Mouse (Mus musculus) midbrain, embryonic 16.5 days (tissue): ENCODE data around the gene Zfp963. TPM values are rescaled to one million over a fixed set of nuclear protein-coding genes. Genes with fewer than 3 reads are reported as not detected.
"Not testable (repeated sequence)": the region's sequence is repeated elsewhere in the genome, so short reads cannot be mapped to it uniquely, and the experiment has no call there.

ENCODE experiments used
- ATAC-seq: fragments of 200-750 bp; cut with Nextera tagmentation; 2 replicates; pipeline ENCODE4 v1.8.0; 2017; ENCODE audit warnings: moderate TSS enrichment
- H3K27ac ChIP-seq: fragments of 300-500 bp; sonication (generic); 2 replicates; pipeline ENCODE4 v1.5.1; 2014; ENCODE audit warnings: mild to moderate bottlenecking, low read length, mixed read lengths
- H3K27me3 ChIP-seq: fragments of 300-500 bp; sonication (generic); 2 replicates; pipeline ENCODE4 v1.6.1; 2014; ENCODE audit warnings: low read depth, low read length, mixed read lengths; ENCODE audit not compliant: control insufficient read depth, insufficient read depth
- H3K36me3 ChIP-seq: fragments of 300-500 bp; sonication (generic); 2 replicates; pipeline ENCODE4 v1.6.1; 2014; ENCODE audit warnings: mild to moderate bottlenecking, low read length, moderate library complexity, mixed read lengths; ENCODE audit not compliant: control insufficient read depth, insufficient read depth
- H3K4me1 ChIP-seq: fragments of 300-500 bp; sonication (generic); 2 replicates; pipeline ENCODE4 v1.6.1; 2014; ENCODE audit warnings: mild to moderate bottlenecking, low read length, mixed read lengths; ENCODE audit not compliant: control insufficient read depth, insufficient read depth
- H3K4me2 ChIP-seq: fragments of 300-500 bp; sonication (generic); 2 replicates; pipeline ENCODE4 v1.6.1; 2014; ENCODE audit warnings: mild to moderate bottlenecking, low read length, mixed read lengths
- H3K4me3 ChIP-seq: fragments of 300-500 bp; sonication (generic); 2 replicates; pipeline ENCODE4 v1.5.1; 2014; ENCODE audit warnings: low read depth, mild to moderate bottlenecking, low read length, moderate library complexity, mixed read lengths
- H3K9ac ChIP-seq: fragments of 300-500 bp; sonication (generic); 2 replicates; pipeline ENCODE4 v1.6.1; 2014; ENCODE audit warnings: low read depth, low read length, mixed read lengths
- H3K9me3 ChIP-seq: fragments of 300-500 bp; sonication (generic); replicated peaks from 2 replicates; pipeline ENCODE4 v1.6.1; 2014; ENCODE audit warnings: mild to moderate bottlenecking, low read length, mixed read lengths; ENCODE audit not compliant: control insufficient read depth, poor library complexity, severe bottlenecking
- WGBS: fragments of 180-500 bp; shearing (Covaris S2); extraction: QIAGEN DNeasy Blood & Tissue Kit; methylation state at CpG from one replicate; pipeline ENCODE4 v1.1.7; 2014; 5-methylcytosine and 5-hydroxymethylcytosine counted together
- polyA plus RNA-seq: library from polyadenylated mRNA; unstranded; fragments of >200 nt; fragmentation: Nextera tagmentation; extraction: Ambion mirVana; gene quantifications from 2 replicates; pipeline ENCODE4 v1.2.1, GENCODE M21; 2015

Gene Zfp963
- polyA plus RNA-seq, 1 experiment from 2014 or later: 8.0 TPM

- Histone ChIP-seq H3K9ac (no peak overlapping the region), H3K4me3 (no peak overlapping the region), H3K4me2 (no peak overlapping the region), H3K36me3 (peaks cover 4% of the 10 kb centered on the region), H3K27ac (no peak overlapping the region), H3K9me3 (no peaks in the 10 kb centered on the region), H3K27me3 (no peaks in the 10 kb centered on the region), H3K4me1 (peaks cover 28% of the 10 kb centered on the region)
- WGBS: 94% methylated on average over 8 of the region's 8 CpGs
- ATAC-seq: no peak
Measured at GRCm38 (mm10) chr8:69713516-69713915, 36.3 kb downstream of the Zfp963 start.

GRCm38 (mm10) chr8:69710624-69711023 lies 39.1 kb downstream of the Zfp963 start, which contains the start of gene Zfp869:
Gene Zfp869, minus strand, starts transcription at chr8:69710724.
- not testable (repeated sequence) for ATAC-seq, H3K27me3 ChIP-seq, H3K9me3 ChIP-seq, H3K9ac ChIP-seq, H3K27ac ChIP-seq, H3K4me2 ChIP-seq, H3K4me3 ChIP-seq
- WGBS: 93% methylated on average over 10 of the region's 10 CpGs
- Histone ChIP-seq H3K36me3 (peaks cover 32% of the 10 kb centered on the region), H3K4me1 (peaks cover 26% of the 10 kb centered on the region)

- Histone ChIP-seq H3K36me3 (peaks cover 28% of the 10 kb centered on the region), H3K27ac (no peak overlapping the region), H3K9ac (no peak overlapping the region), H3K4me2 (no peak overlapping the region), H3K4me3 (no peak overlapping the region), H3K4me1 (no peaks in the 10 kb centered on the region), H3K27me3 (no peaks in the 10 kb centered on the region), H3K9me3 (no peaks in the 10 kb centered on the region)
- no peak for ATAC-seq
- WGBS: 74% methylated on average over 6 of the region's 6 CpGs
Measured at GRCm38 (mm10) chr8:69701810-69702209, 48.0 kb downstream of the Zfp963 start.

Other genes with a start within 250 kb of the Zfp963 start
- gene Gm7697, start 227.0 kb downstream of the Zfp963 start, polyA plus RNA-seq: not detected in 2 replicates
- gene Zfp868, start 124.4 kb downstream of the Zfp963 start, polyA plus RNA-seq: 37.9 and 42.0 TPM in 2 replicates
- 2.5 TPM in 2 replicates for gene Zfp964, start 95.5 kb downstream of the Zfp963 start, polyA plus RNA-seq
- 25.9 and 26.3 TPM in 2 replicates for gene Zfp869, start 39.2 kb downstream of the Zfp963 start, polyA plus RNA-seq
- gene Gm20422, start 24.9 kb upstream of the Zfp963 start, polyA plus RNA-seq: 0.31 and 0.83 TPM in 2 replicates
- 55.5 and 57.1 TPM in 2 replicates for gene Atp13a1, start 41.2 kb upstream of the Zfp963 start, polyA plus RNA-seq
- 38.8 and 44.3 TPM in 2 replicates for gene Zfp866, start 41.2 kb upstream of the Zfp963 start, polyA plus RNA-seq
- gene Gmip, start 58.7 kb upstream of the Zfp963 start, polyA plus RNA-seq: 40.3 and 42.1 TPM in 2 replicates
- gene Lpar2, start 72.5 kb upstream of the Zfp963 start, polyA plus RNA-seq: 0.69 and 0.88 TPM in 2 replicates
- gene Pbx4, start 82.5 kb upstream of the Zfp963 start, polyA plus RNA-seq: 58.9 and 65.7 TPM in 2 replicates
- gene Cilp2, start 137.7 kb upstream of the Zfp963 start, polyA plus RNA-seq: 6.3 and 6.6 TPM in 2 replicates
- 3.0 and 3.5 TPM in 2 replicates for gene Tssk6, start 152.2 kb upstream of the Zfp963 start, polyA plus RNA-seq
- 172 TPM in 2 replicates for gene Ndufa13, start 152.6 kb upstream of the Zfp963 start, polyA plus RNA-seq
- 12.0 and 12.3 TPM in 2 replicates for gene Yjefn3, start 152.7 kb upstream of the Zfp963 start, polyA plus RNA-seq
- gene Gatad2a, start 246.4 kb upstream of the Zfp963 start, polyA plus RNA-seq: 15.8 and 19.1 TPM in 2 replicates